Mouse (Mus musculus) intestine, postnatal 0 days (tissue): Measurements from ENCODE around the gene Trpm1. TPM values are rescaled to one million over a fixed set of nuclear protein-coding genes. Genes with fewer than 3 reads are reported as not detected.

Experiments
- ATAC-seq: fragments of 200-750 bp; cut with Nextera tagmentation; 2 replicates; pipeline ENCODE4 v1.8.0; 2017; ENCODE audit warnings: mild to moderate bottlenecking, moderate TSS enrichment, moderate library complexity
- H3K27ac ChIP-seq: fragments of 300-500 bp; sonication (generic); 2 replicates; pipeline ENCODE4 v1.5.1; 2014; ENCODE audit warnings: mild to moderate bottlenecking, low read depth, low read length, moderate library complexity
- H3K27me3 ChIP-seq: fragments of 300-500 bp; sonication (generic); replicated peaks from 2 replicates; pipeline ENCODE4 v1.6.1; 2014; ENCODE audit warnings: low read length, mixed read lengths; ENCODE audit not compliant: control insufficient read depth, insufficient read depth
- H3K36me3 ChIP-seq: fragments of 300-500 bp; sonication (generic); 2 replicates; pipeline ENCODE4 v1.6.1; 2014; ENCODE audit warnings: mild to moderate bottlenecking, moderate library complexity; ENCODE audit not compliant: control insufficient read depth, insufficient read depth
- H3K4me1 ChIP-seq: fragments of 300-500 bp; sonication (generic); replicated peaks from 2 replicates; pipeline ENCODE4 v1.6.1; 2014; ENCODE audit warnings: antibody characterized with exemption, low read length, mixed read lengths; ENCODE audit not compliant: control insufficient read depth, insufficient read depth
- H3K4me2 ChIP-seq: fragments of 300-500 bp; sonication (generic); replicated peaks from 2 replicates; pipeline ENCODE4 v1.6.1; 2014; ENCODE audit warnings: low read depth, mild to moderate bottlenecking, moderate library complexity
- H3K4me3 ChIP-seq: fragments of 300-500 bp; sonication (generic); 2 replicates; pipeline ENCODE4 v1.5.1; 2014; ENCODE audit warnings: low read depth, low read length
- H3K9ac ChIP-seq: fragments of 300-500 bp; sonication (generic); 2 replicates; pipeline ENCODE4 v1.6.1; 2014; ENCODE audit warnings: mild to moderate bottlenecking, low read depth, low read length
- H3K9me3 ChIP-seq: fragments of 300-500 bp; sonication (generic); 2 replicates; pipeline ENCODE4 v1.6.1; 2016; ENCODE audit warnings: mixed run types; ENCODE audit not compliant: control insufficient read depth
- CTCF ChIP-seq: sonication (generic); IDR thresholded peaks from 2 replicates; pipeline ENCODE4 v1.5.1; 2016; ENCODE audit warnings: low read depth, mild to moderate bottlenecking, control low read depth, antibody characterized with exemption, moderate library complexity
- WGBS: fragments of 180-500 bp; shearing (Covaris S2); extraction: QIAGEN DNeasy Blood & Tissue Kit; methylation state at CpG from one replicate; pipeline ENCODE4 v1.1.7; 2014; 5-methylcytosine and 5-hydroxymethylcytosine counted together
- polyA plus RNA-seq: library from polyadenylated mRNA; unstranded; fragments of >200 nt; fragmentation: Nextera tagmentation; extraction: Ambion mirVana; gene quantifications from 2 replicates; pipeline ENCODE4 v1.2.1, GENCODE M21; 2015

The Trpm1 gene
- polyA plus RNA-seq, 1 experiment from 2014 or later = not detected

DNA sequence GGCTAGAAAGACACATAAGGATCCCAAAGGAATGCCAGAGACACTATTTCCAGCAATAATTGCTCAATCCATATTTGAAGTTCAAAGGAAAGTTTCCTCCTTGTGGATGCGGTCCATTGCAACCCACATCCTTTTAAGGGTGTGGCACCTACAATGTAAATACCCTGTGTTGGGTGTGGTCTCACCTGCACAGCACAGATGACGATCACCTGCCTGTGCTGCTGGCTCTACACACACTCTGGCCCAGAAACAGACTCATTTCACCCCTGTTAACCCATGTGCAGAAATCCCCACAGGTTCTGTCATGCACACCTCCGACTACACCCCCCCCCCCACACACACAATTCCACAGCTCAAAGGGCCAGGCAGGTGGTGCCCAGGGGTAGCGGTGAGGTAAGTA, 59.2 kb downstream of the Trpm1 start:
- H3K9ac ChIP-seq = no peak overlapping the region
- H3K27me3 ChIP-seq = no peaks in the 10 kb centered on the region
- no peak for TF ChIP-seq CTCF
- ATAC-seq = no peak
- no peaks in the 10 kb centered on the region for H3K36me3 ChIP-seq
- no peaks in the 10 kb centered on the region for H3K4me1 ChIP-seq
- WGBS = 72% methylated on average over 4 of the region's 4 CpGs
- no peak overlapping the region for H3K4me2 ChIP-seq
- H3K9me3 ChIP-seq = no peaks in the 10 kb centered on the region
- no peak overlapping the region for H3K4me3 ChIP-seq
- H3K27ac ChIP-seq = no peak overlapping the region

DNA sequence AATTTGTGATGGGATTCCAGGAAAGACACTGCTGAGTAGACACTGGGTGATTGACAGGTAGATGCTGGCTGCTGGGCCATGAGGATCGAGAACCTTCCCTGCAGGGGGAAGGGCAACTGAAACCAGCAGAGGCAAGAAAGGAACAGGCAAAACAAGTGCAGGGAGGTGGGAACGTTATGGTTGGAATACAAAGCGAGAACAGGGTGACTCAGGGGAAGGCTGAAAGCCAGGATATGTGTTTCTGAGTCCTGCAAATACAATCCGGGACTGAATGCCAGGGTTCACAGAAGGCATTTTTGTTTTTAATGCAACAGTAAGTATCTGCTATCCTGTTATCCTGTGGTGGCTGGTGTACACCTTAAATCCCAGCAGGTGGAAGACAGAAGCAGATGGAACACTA, 60.4 kb downstream of the Trpm1 start:
- Histone ChIP-seq H3K27ac (no peak overlapping the region), H3K27me3 (no peaks in the 10 kb centered on the region), H3K4me1 (no peaks in the 10 kb centered on the region), H3K9me3 (no peaks in the 10 kb centered on the region), H3K36me3 (no peaks in the 10 kb centered on the region), H3K4me3 (no peak overlapping the region), H3K9ac (no peak overlapping the region), H3K4me2 (no peak overlapping the region)
- no peak for ATAC-seq
- no peak for TF ChIP-seq CTCF
- WGBS = 68% methylated on average over 4 of the region's 4 CpGs

DNA sequence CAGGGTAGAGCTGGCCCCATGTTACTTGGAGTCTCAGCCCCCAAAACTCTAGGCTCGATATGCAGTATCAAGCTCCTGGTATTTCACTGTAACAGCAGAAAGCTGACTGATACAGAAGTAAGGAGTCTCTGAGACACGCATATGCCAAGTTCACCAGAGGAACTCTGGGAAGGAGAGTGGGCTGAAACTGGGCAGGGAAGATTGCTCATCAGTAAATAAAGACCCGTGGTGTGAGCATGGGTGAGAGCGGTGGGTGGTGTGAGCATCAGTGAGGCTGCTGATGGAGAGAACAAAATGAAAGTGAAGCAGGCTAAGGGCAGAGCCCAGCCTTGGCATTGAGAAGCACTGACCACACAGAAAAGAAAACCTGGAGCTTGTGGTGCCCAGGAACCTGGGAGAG, 62.0 kb downstream of the Trpm1 start:
- ATAC-seq = no peak
- H3K27me3 ChIP-seq = no peaks in the 10 kb centered on the region
- no peak overlapping the region for H3K9ac ChIP-seq
- WGBS = 69% methylated on average over 4 of the region's 4 CpGs
- H3K4me3 ChIP-seq = no peak overlapping the region
- no peak overlapping the region for H3K4me2 ChIP-seq
- H3K36me3 ChIP-seq = no peaks in the 10 kb centered on the region
- TF ChIP-seq CTCF = no peak
- no peaks in the 10 kb centered on the region for H3K9me3 ChIP-seq
- H3K4me1 ChIP-seq = no peaks in the 10 kb centered on the region
- H3K27ac ChIP-seq = no peak overlapping the region

DNA sequence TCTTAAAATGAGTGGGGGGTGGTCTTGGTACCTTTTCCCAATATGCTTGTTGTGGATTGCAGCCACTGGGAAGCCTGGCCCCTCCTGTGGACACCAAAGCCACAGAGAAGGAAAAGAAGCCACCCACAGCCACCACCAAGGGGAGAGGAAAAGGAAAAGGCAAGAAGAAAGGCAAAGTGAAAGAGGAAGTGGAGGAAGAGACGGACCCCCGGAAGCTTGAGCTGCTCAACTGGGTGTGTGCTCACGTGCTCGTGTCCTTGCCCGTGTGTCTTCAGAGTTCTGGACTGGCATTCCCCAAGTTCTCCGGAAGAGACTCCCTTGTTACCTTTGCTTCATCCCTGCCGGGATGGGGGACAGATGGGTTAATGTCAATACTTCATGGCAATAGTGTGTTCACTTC, 63.8 kb downstream of the Trpm1 start:
- no peak for TF ChIP-seq CTCF
- Histone ChIP-seq H3K36me3 (no peaks in the 10 kb centered on the region), H3K9me3 (no peaks in the 10 kb centered on the region), H3K4me3 (no peak overlapping the region), H3K4me2 (no peak overlapping the region), H3K27me3 (no peaks in the 10 kb centered on the region), H3K4me1 (no peaks in the 10 kb centered on the region), H3K27ac (no peak overlapping the region), H3K9ac (no peak overlapping the region)
- no peak for ATAC-seq
- WGBS = 84% methylated on average over 7 of the region's 7 CpGs

DNA sequence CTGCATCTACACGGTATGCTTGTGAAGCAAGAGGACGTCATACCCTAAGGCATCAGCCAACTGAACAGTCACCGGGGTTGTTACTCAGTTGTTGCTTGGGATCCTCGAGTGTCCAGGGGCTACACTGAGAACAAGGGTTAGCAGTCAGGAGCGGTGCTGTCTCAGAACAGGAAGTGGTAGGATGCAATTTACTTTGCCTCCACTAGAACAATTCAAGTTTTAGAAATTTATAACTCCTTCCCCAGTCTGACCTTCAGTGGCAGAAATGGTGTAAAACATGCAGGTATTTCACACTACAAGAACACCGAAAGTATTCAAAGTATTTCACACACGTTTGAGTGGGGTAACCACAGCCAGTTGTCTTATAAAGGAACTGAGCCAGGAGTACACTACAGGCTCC, 66.1 kb downstream of the Trpm1 start:
- TF ChIP-seq CTCF = no peak
- Histone ChIP-seq H3K4me3 (no peak overlapping the region), H3K36me3 (no peaks in the 10 kb centered on the region), H3K27ac (no peak overlapping the region), H3K9me3 (no peaks in the 10 kb centered on the region), H3K4me2 (no peak overlapping the region), H3K9ac (no peak overlapping the region), H3K4me1 (no peaks in the 10 kb centered on the region), H3K27me3 (no peaks in the 10 kb centered on the region)
- 71% methylated on average over 7 of the region's 7 CpGs for WGBS
- ATAC-seq = no peak

DNA sequence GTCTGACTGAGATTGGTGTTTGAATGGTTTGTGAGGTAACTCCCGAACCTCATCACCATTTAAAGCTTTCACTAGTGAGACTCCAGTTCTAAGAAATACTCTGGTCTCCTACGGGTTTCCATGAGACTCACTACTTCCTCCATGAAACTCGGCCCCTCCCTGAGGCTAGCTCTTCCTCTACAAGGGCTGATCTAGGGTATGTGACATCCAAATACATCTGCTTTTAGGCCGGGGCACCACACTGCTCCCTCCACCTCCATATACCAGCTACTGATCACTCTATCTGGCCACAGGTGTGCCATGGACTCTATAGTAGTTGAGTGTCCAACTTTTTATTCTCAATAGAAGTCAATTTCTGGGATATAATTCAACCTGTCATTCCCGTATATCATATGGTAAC, 69.6 kb downstream of the Trpm1 start:
- Histone ChIP-seq H3K9ac (no peak overlapping the region), H3K9me3 (no peaks in the 10 kb centered on the region), H3K4me2 (no peak overlapping the region), H3K36me3 (no peaks in the 10 kb centered on the region), H3K4me1 (no peaks in the 10 kb centered on the region), H3K27me3 (no peaks in the 10 kb centered on the region), H3K27ac (no peak overlapping the region), H3K4me3 (no peak overlapping the region)
- TF ChIP-seq CTCF = no peak
- no peak for ATAC-seq
- WGBS = 84% methylated on average over 5 of the region's 5 CpGs

DNA sequence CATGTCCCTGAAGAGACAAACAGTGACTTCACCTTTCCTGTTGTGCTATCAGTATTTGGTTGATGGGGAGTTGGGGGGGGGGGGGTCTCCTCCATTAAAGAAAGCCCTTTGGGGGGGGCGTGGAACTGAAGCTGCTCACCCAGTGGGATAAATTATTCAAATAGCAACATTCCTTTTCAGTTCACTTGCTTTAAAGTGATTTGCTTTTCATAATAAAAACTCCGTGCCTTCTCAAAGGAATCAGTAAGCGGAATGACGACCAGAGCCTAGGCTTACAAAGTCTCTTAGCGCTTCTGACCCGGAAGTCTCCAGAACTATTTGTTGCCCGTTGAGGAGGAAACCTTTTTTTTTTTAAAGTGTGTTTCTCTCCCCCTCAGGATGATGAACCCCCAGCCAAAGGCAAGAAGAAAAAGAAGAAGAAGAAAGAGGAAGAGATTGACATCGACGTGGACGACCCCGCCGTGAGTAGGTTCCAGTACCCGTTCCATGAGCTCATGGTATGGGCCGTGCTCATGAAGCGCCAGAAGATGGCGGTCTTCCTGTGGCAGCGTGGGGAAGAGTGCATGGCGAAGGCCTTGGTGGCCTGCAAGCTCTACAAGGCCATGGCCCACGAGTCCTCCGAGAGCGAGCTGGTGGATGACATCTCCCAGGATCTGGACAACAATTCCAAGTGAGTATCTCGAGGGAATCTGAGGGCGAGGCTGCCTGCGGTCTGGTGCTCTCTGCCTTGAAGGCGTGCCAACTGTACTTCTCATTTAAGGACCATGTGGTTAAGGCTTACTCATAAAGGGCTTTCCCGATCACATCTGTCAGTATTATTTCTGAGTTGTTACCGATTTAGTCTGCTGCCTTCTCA, 72.9 kb downstream of the Trpm1 start:
- H3K36me3 ChIP-seq = no peaks in the 10 kb centered on the region
- 89% methylated on average over 27 of the region's 27 CpGs for WGBS
- H3K9me3 ChIP-seq = no peaks in the 10 kb centered on the region
- H3K4me3 ChIP-seq = no peak overlapping the region
- H3K4me2 ChIP-seq = no peak overlapping the region
- H3K27ac ChIP-seq = no peak overlapping the region
- H3K9ac ChIP-seq = no peak overlapping the region
- H3K4me1 ChIP-seq = no peaks in the 10 kb centered on the region
- no peak for ATAC-seq
- no peaks in the 10 kb centered on the region for H3K27me3 ChIP-seq
- no peak for TF ChIP-seq CTCF
